Mouse (Mus musculus) MEL-GATA-1-ER (cell line): ENCODE data around the gene Rbms3.

ENCODE experiments used
- DNase-seq: peaks from one replicate; pipeline ENCODE4 v3.0.0-alpha.2; 2012; ENCODE audit warnings: low read depth; ENCODE audit errors: extremely low read depth

Rbms3 gene

GRCm38 (mm10) chr9:116541976-116542375, 1087.7 kb downstream of the Rbms3 start:
- DNase-seq, result no peak

- no peak for DNase-seq
Measured at GRCm38 (mm10) chr9:116535709-116536108, 1094.0 kb downstream of the Rbms3 start.

- DNase-seq, result no peak
Measured at GRCm38 (mm10) chr9:116533381-116533780, 1096.3 kb downstream of the Rbms3 start.

GRCm38 (mm10) chr9:116531121-116531520, 1098.6 kb downstream of the Rbms3 start:
- no peak for DNase-seq

GRCm38 (mm10) chr9:116524386-116524785, 1105.3 kb downstream of the Rbms3 start:
- DNase-seq, result no peak
